Mouse (Mus musculus) mesoderm, embryonic 11.5 days (tissue): Measurements from ENCODE around the gene Slc47a2.

Experiments used
- DNase-seq: peaks from one replicate; pipeline ENCODE4 v3.0.0-alpha.2; 2012; ENCODE audit warnings: low read depth, low spot score

Gene Slc47a2

GRCm38 (mm10) chr11:61283414-61284049, 59.1 kb downstream of the Slc47a2 start:
- no peak for DNase-seq

DNA sequence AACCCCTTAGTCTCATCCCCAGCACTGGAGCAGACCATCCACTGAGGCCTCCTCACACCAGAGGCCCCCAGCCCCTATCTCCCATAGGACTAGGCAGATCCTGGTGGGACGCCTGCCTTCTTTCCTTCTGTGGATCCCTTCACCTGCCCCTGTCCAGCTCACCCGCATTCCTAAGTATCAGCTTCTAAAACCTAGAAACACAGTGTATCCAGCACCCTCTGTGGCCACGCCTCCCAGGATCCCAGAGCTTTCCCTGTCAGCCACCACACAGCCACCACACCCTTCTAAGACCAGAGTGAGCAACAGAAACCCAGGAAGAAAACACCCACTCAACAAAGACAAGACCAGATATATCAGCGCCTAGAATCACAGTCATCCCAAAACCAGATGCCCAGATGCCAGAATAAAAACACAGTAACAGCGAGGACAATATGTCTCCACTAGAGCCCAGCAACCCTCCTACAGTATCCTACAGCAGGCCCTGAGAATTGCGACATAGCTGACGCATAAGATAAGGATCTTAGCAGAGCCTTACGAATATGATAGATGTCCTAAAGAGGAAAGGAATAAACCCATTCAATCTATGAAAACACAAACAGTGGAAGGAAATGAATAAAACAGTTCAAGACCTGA, 64.1 kb downstream of the Slc47a2 start:
- no peak for DNase-seq

DNA sequence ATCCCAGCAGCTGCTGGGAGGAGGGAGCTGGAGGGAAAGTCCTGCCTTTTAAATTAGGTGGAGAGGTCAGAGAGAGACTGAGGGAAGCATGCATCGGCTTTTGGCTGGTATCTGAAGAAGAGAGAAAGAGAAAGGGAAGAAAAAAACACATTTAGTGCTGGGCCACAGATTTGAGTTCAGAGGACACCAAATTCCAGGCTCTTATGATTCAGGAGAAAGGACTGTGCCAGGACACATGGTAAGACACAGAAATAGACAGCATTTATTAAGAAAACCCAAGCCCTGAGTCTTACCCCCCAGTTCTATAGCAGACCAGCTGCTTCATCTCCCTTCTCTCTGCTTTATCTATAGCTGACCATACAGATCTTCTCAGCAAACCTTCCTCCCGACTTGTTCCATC, 64.7 kb downstream of the Slc47a2 start:
- DNase-seq, result no peak

GRCm38 (mm10) chr11:61276482-61276881, 66.2 kb downstream of the Slc47a2 start:
- DNase-seq, result no peak

GRCm38 (mm10) chr11:61275106-61275505, 67.6 kb downstream of the Slc47a2 start:
- no peak for DNase-seq

- no peak for DNase-seq
Observed at GRCm38 (mm10) chr11:61274421-61274820, 68.2 kb downstream of the Slc47a2 start.

DNA sequence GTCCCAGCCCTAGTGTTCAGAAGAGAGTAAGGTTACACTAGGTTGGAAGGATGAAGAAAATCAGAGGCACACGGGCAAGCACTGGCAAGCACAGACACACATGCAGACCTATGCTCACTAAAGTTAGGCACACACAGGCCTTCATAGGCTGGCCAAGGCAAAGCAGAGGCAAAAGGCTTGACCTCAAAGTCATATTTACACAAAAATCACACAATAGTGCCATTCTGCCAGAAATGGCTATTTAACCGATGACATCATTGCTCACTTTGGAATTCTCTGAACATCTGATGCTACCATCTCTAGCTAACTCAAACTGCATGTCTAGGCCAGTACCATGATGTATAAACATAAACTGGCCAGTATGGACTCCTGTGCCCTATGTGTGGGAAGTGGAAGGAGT, 68.7 kb downstream of the Slc47a2 start:
- DNase-seq, result peak; percentile 6

DNA sequence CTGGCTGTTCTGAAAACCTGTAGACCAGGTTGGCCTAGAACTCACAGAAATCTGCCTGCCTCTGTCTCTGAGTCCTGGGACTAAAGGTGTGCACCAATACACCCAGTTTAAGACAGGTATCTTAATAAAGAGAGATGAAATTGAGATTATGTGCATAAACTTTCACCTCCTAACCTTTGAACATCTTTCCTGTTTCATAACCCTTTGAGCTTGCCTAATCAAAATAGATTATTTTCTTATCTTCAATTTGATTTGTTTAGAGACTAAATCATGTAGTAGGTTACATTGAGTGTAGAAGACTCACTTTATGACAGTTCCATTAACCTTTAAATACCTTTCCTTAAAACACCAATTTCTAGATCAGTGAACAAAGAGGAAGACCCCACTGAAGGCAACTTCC, 71.0 kb downstream of the Slc47a2 start:
- DNase-seq, result no peak

DNA sequence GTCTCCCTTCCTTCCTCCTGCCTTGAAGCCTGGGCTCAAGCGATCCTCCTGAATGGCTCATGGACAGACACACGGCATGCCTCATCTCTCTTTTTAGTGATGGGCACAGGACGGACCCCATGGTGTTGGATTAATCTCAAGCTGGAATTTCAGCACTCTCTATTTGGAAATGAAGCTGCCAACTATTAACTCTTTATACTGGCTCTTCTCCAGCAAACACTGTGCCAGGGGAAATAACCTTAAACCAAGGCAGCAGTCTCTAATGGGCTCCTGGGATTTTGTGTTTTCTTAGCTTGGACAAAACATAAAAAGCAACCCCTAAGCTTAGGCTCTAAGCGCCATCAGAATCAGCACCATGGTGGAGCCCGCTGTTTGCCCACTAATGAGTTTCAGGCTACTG, 72.3 kb downstream of the Slc47a2 start:
- DNase-seq, result no peak

DNA sequence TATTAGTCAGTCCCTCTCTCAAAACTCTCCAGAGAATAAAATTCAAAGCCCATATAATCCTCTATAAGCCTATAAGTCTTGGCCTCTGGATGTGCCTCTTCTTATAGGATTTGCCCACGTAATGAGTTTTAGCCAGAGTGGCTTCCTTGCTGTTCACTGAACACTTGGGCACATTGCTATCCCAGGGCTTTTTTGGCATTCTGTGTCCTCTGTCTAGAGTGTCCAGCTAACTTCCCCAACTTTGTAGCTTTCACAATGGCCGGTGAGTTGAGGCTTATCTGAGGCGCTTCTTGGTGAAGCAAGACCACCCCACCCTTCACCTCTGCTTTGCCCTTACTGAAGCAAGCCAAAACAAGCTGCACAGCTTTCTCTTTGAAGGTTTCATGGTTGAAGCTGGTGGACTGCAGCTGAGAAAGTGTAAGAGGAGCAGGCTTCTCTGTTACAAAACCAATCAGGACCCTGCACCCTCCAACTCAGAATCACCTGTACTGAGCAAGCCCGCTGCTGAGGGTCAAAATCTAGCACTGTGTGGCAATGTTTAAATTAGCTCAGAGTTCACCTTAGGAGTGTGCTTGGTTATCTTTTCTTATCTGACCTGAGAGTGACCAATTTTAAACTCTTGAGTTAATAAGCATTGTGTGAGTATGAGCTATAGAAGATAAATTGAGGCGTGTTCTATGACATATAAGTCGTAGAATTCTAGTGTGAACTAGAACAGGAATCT, 73.9 kb downstream of the Slc47a2 start:
- no peak for DNase-seq

DNA sequence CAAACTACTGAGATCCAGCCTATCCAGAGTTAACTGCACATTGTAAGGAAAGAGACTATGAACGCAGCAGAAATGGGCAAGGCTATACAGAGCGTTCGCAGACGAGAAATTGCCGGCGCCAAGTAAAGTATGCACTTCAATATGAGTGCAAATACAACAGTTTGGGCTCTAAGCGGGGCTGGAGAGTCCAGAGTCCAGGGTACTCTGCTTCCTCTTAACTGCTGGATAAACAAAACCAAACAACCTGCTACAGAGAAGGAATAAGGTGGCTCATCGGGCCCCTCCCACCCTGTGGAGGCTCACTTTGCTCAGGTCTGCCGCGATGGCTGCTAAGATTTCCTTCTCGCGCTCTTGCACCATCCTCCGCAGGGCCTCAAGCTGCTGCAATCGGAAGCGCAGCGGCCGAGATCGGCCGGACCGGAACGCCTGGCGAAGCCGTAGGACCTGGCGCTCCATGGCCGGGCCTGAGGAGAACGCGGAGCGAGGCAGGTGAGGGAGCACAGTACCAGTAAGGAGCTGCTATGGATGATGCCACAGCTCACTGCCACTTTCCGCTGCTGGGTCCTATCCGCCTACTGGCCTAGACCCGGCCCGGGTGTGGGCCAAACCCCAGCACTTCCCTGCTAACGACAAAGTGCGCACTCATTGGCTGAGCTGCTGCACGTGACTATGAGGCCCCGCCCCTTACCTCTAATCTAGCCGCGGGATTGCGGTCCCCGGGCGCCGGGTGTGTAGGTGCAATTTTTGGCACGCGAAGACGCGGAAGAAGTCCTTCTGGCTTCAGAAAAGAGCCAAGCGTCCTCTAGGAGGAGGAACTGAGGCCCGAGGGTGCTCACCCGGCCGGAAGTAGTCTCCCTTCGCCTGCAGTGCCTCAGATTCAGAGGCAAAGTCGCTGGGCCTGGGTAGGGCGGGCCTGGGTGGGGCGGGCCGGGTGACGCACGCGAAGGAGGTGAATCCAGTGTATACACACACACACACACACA, 75.8 kb downstream of the Slc47a2 start, which contains the start of gene Aldh3a2:
TSS of gene Aldh3a2 (minus strand) at position 914 of the 983 bp plus-strand sequence.
- DNase-seq, result peak; percentile 94

DNA sequence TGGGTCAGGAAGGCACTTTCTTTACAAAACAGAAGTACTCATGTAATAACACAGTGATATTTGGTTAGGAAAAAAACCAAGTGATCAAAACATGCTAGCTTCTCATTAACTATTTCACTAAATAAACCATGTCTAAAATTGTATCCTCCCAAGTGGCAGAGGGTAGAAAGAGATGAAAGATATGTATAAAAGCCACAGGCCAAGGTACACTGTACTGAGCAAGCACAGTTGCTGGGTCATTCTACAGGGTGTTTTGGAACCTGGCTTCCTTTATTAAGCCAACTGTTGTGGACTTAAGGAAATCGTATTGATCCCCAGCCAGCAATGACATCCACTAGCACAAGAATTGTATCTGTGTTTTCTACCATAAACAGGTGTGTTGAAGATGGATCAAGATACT, 78.8 kb downstream of the Slc47a2 start:
- no peak for DNase-seq

GRCm38 (mm10) chr11:61262516-61262915, 80.1 kb downstream of the Slc47a2 start:
- no peak for DNase-seq

- DNase-seq, result no peak
Observed at GRCm38 (mm10) chr11:61259106-61259505, 83.6 kb downstream of the Slc47a2 start.

DNA sequence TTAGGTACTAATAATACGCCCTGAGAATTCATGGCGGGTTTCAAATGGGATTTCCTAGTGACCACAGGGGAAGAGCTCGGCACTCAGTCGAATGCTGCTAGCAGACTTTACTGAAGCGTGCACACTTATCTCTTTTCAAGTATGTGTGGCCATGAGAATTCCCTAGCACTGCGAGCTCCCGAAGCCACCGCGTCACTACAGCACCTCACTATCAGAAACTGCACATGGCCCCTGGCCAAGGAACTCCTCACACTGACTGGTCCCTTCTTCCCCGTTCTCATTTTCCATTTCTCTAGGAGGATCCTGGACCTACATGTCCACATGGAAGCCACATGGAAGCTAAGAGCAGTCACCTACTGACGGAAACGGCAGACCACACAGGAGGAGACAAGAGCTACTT, 89.9 kb downstream of the Slc47a2 start:
- no peak for DNase-seq

DNA sequence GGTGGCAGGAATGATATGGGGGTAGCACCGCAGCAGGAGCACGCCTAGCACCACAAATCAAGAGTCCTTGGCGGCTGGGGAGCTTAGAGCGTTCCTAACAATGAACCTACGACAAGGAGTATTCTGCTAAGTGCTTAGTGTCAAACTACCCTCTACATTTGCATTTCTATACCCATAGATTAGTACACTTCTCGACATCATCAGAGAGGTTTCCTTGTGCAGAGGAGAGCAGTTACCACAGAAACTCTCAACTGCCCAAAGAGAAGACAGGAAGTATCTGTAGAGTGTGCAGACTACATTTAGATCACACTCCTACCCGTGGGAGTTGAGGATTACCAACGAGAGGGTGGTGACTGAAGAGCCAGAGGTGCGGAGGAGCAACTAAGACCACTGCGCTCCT, 90.9 kb downstream of the Slc47a2 start:
- no peak for DNase-seq
